13 mouse cellular contexts compared by ENCODE assay signal in genomic region chr1:89131018-89131540, GRCm38 (mm10).
DNase-seq lines count a peak whose midpoint lies in the region; ATAC-seq and TF ChIP-seq lines count a peak whose summit lies in the region.
"Had no signal": no experiment of that assay in that cellular context is flagged by ENCODE, and none has a peak within 500 bp of the region (broad histone marks: within the 10 kb centered on the region; RNA-seq: fewer than 3 reads in every experiment).

No protein-coding gene starts in this region.

- no peaks in the 10 kb centered on the region for H3K36me3 ChIP-seq in intestine, postnatal 0 days (ENCODE audit: control insufficient read depth, insufficient read depth)
- no peaks in the 10 kb centered on the region for H3K36me3 ChIP-seq in intestine, embryonic 16.5 days (ENCODE audit: control insufficient read depth, insufficient read depth, low read length)
- no peaks in the 10 kb centered on the region for H3K36me3 ChIP-seq in ES-Bruce4 (ENCODE audit: control insufficient read depth, insufficient read depth, low read length, poor library complexity, severe bottlenecking)
- no peaks in the 10 kb centered on the region for H3K36me3 ChIP-seq in heart, postnatal 0 days (replicated peaks; ENCODE audit: control insufficient read depth, insufficient read depth, low read length)
- H3K36me3 ChIP-seq: liver, embryonic 13.5 days had no signal

- no peak overlapping the region for H3K27ac ChIP-seq in intestine, postnatal 0 days (ENCODE audit: low read depth, low read length)
- no peak overlapping the region for H3K27ac ChIP-seq in intestine, embryonic 16.5 days (ENCODE audit: low read length)
- peak overlapping the region; percentile 73 for H3K27ac ChIP-seq in ES-Bruce4 (ENCODE audit: insufficient read depth, low read length)
- peak overlapping the region; percentile 72 for H3K27ac ChIP-seq in heart, postnatal 0 days (ENCODE audit: low read depth)
- H3K27ac ChIP-seq: kidney, postnatal 0 days; liver, embryonic 13.5 days had no signal

- 0 out of 2 replicates have a peak, but pooled peaks cover 3% of the 10 kb centered on the region for H3K4me1 ChIP-seq in intestine, postnatal 0 days (replicated peaks; ENCODE audit: control insufficient read depth, insufficient read depth, low read length)
- H3K4me1 ChIP-seq in intestine, embryonic 16.5 days (ENCODE audit: control insufficient read depth, insufficient read depth, low read length): peaks cover 6% of the 10 kb centered on the region; the same call in 1 of the 2 replicates
- H3K4me1 ChIP-seq in ES-Bruce4 (ENCODE audit: control insufficient read depth, insufficient read depth, low read length): peaks cover 4% of the 10 kb centered on the region
- H3K4me1 ChIP-seq in heart, postnatal 0 days (ENCODE audit: control insufficient read depth, insufficient read depth): peaks cover 45% of the 10 kb centered on the region
- H3K4me1 ChIP-seq: liver, embryonic 13.5 days had no signal

- no peaks in the 10 kb centered on the region for H3K27me3 ChIP-seq in intestine, postnatal 0 days (replicated peaks; ENCODE audit: control insufficient read depth, insufficient read depth, low read length)
- no peaks in the 10 kb centered on the region for H3K27me3 ChIP-seq in intestine, embryonic 16.5 days (replicated peaks; ENCODE audit: control insufficient read depth, insufficient read depth, low read length)
- H3K27me3 ChIP-seq in ES-Bruce4 (ENCODE audit: control insufficient read depth, insufficient read depth, low read length, poor library complexity, severe bottlenecking): no peaks in the 10 kb centered on the region
- no peaks in the 10 kb centered on the region for H3K27me3 ChIP-seq in heart, postnatal 0 days (ENCODE audit: control insufficient read depth, insufficient read depth, low read length)
- H3K27me3 ChIP-seq: liver, embryonic 13.5 days had no signal

- 65% methylated on average over 14 of the region's 14 CpGs for WGBS in intestine, postnatal 0 days
- 72% methylated on average over 14 of the region's 14 CpGs for WGBS in intestine, embryonic 16.5 days
- WGBS in heart, postnatal 0 days: 59% methylated on average over 14 of the region's 14 CpGs

- ATAC-seq in intestine, postnatal 0 days: 0 out of 2 replicates have a peak, but pooled peaks have one; percentile 17
- no peak for ATAC-seq in intestine, embryonic 16.5 days
- ATAC-seq in heart, postnatal 0 days (ENCODE audit: insufficient read depth, low read depth): 0 out of 2 replicates have a peak, but pooled peaks have one; percentile 6
- ATAC-seq in erythroid progenitor cell, adult 5-6 weeks (replicated peaks; ENCODE audit: low FRiP score, poor library complexity, severe bottlenecking): no peak

- peak; percentile 84 for TF ChIP-seq POLR2A in ES-Bruce4 (IDR thresholded peaks at IDR 0.05; ENCODE audit: insufficient read depth, low read length)

- TF ChIP-seq CTCF in intestine, postnatal 0 days (IDR thresholded peaks at IDR 0.05; ENCODE audit: low read depth): no peak
- no peak for TF ChIP-seq CTCF in ES-Bruce4 (IDR thresholded peaks at IDR 0.05; ENCODE audit: low read depth, low read length)
- TF ChIP-seq CTCF in heart, postnatal 0 days (IDR thresholded peaks at IDR 0.05; ENCODE audit: low read depth): no peak

- no peak for TF ChIP-seq EP300 in ES-Bruce4 (IDR thresholded peaks at IDR 0.05; ENCODE audit: insufficient read depth, low read depth, low read length)
- TF ChIP-seq EP300 in heart, postnatal 0 days (IDR thresholded peaks at IDR 0.05; ENCODE audit: low read depth): no peak

- no peak overlapping the region for H3K4me3 ChIP-seq in intestine, postnatal 0 days (ENCODE audit: low read depth, low read length)
- H3K4me3 ChIP-seq in intestine, embryonic 16.5 days (ENCODE audit: low read length): no peak overlapping the region
- peak overlapping the region; percentile 63 for H3K4me3 ChIP-seq in ES-Bruce4 (ENCODE audit: low read depth, low read length)
- no peak overlapping the region for H3K4me3 ChIP-seq in heart, postnatal 0 days (ENCODE audit: low read depth, low read length)
- H3K4me3 ChIP-seq: liver, embryonic 13.5 days had no signal

- no peak overlapping the region for H3K9ac ChIP-seq in intestine, postnatal 0 days (ENCODE audit: low read depth, low read length)
- no peak overlapping the region for H3K9ac ChIP-seq in intestine, embryonic 16.5 days (ENCODE audit: low read depth, low read length)
- H3K9ac ChIP-seq in ES-Bruce4 (ENCODE audit: low read depth, poor library complexity, severe bottlenecking): peak overlapping the region; percentile 54
- no peak overlapping the region for H3K9ac ChIP-seq in heart, postnatal 0 days (replicated peaks; ENCODE audit: low read depth, low read length)
- H3K9ac ChIP-seq: liver, embryonic 13.5 days had no signal

- peak; percentile 90 for DNase-seq in heart, adult 11 months
- no peak for DNase-seq in heart, postnatal 4 days
- DNase-seq in heart, postnatal 0 days (ENCODE audit: low spot score): no peak
- DNase-seq in adrenal gland, postnatal 4 days (ENCODE audit: low spot score in 2 of 2): no peak
- DNase-seq: B cell, adult 2 months; gastrocnemius, postnatal 25 days; liver, embryonic 13.5 days; right cerebral cortex, postnatal 25 days had no signal

- no peaks in the 10 kb centered on the region for H3K9me3 ChIP-seq in intestine, postnatal 0 days (ENCODE audit: control insufficient read depth)
- H3K9me3 ChIP-seq in intestine, embryonic 16.5 days (ENCODE audit: control insufficient read depth, low read length): peaks cover 3% of the 10 kb centered on the region; the same call in 1 of the 2 replicates
- H3K9me3 ChIP-seq in ES-Bruce4 (replicated peaks; ENCODE audit: control insufficient read depth, insufficient read depth, low read length, poor library complexity, severe bottlenecking): no peaks in the 10 kb centered on the region
- H3K9me3 ChIP-seq in heart, postnatal 0 days (replicated peaks; ENCODE audit: control insufficient read depth, low read length): peaks cover 4% of the 10 kb centered on the region; the same call in 1 of the 2 replicates
- H3K9me3 ChIP-seq: liver, embryonic 13.5 days had no signal

- no peak overlapping the region for H3K4me2 ChIP-seq in intestine, postnatal 0 days (replicated peaks; ENCODE audit: low read depth)
- no peak overlapping the region for H3K4me2 ChIP-seq in intestine, embryonic 16.5 days (ENCODE audit: low read depth, low read length)
- H3K4me2 ChIP-seq in heart, postnatal 0 days (ENCODE audit: low read depth, low read length): no peak overlapping the region
- H3K4me2 ChIP-seq: liver, embryonic 13.5 days had no signal

Comparison
In these comparisons a context has a peak if more than half of its experiments do, and no peak if none do; other contexts are left out.
1. ATAC-seq: peak in intestine, postnatal 0 days (single experiment) and heart, postnatal 0 days (single experiment); none in intestine, embryonic 16.5 days (single experiment) and erythroid progenitor cell, adult 5-6 weeks (single experiment).
2. H3K27ac ChIP-seq: peak in ES-Bruce4 (single experiment) and heart, postnatal 0 days (single experiment); none in intestine, postnatal 0 days (single experiment) and intestine, embryonic 16.5 days (single experiment).